Mouse (Mus musculus) kidney, adult 18-20 months (tissue): ENCODE data around the gene Zfp282.
"Not testable (repeated sequence)": the region's sequence is repeated elsewhere in the genome, so short reads cannot be mapped to it uniquely, and the experiment has no call there.

Experiments used
- DNase-seq: peaks from one replicate; pipeline ENCODE4 v3.0.0; 2021

The Zfp282 gene

DNA sequence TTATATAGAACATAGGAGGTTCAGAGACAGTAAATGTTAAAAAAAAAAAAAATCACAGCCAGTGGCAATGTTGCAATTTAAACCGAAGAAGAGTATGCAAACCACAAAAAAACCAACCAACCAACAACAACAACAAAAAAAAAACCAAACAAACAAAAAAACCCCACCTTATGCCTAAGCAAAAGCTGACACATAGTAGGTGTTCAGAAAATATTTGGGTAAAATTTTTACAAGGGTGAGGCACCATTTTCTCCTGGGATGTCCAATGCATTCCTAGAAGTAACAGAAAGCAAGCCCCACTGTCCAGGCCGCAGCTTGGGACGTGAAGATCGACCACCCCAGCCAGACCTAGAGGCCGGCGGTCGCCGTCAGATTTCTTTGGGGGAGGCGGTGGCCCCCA lies at the start of gene Zfp282:
Gene Zfp282 (plus strand): TSS at position 147 of the 400 bp plus-strand sequence.
- no peak for DNase-seq

DNA sequence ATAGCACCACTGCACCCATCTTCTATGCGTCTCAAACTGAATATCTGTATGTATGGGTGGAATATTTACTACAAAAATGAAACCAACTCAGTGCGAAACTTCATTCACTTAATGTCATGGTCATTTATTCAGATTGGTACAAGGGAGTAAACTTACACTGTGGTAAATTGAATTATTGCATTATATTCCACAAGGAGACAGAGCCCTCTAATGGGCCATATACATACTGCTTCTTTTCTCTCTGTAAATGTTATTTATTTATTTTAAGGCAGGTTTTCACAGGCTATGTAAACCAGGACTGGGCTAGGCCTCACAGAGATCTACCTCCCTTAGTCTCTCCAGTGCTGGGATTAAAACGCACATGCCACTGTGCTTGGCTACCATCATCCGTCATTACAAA lies 49.5 kb upstream of the Zfp282 start:
- DNase-seq, result no peak

DNA sequence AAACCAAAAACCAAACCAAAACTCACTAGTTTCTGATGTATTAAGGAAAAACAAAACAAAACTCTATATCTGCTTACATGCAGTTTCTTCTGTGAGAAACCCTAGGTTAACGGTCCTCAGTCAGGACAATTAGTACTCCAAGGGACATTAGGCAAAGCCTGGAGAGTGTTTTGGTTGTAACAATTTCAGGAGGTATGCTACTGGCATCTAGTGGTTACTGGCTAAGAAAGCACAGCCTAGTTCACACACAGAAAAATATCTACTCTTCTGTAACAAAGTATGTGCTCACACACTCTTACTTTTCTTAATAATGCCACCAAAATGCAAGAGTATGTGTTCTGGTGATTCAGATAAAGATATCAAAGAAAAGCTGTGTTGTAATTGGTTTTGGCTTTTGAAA lies 48.1 kb upstream of the Zfp282 start:
- no peak for DNase-seq

DNA sequence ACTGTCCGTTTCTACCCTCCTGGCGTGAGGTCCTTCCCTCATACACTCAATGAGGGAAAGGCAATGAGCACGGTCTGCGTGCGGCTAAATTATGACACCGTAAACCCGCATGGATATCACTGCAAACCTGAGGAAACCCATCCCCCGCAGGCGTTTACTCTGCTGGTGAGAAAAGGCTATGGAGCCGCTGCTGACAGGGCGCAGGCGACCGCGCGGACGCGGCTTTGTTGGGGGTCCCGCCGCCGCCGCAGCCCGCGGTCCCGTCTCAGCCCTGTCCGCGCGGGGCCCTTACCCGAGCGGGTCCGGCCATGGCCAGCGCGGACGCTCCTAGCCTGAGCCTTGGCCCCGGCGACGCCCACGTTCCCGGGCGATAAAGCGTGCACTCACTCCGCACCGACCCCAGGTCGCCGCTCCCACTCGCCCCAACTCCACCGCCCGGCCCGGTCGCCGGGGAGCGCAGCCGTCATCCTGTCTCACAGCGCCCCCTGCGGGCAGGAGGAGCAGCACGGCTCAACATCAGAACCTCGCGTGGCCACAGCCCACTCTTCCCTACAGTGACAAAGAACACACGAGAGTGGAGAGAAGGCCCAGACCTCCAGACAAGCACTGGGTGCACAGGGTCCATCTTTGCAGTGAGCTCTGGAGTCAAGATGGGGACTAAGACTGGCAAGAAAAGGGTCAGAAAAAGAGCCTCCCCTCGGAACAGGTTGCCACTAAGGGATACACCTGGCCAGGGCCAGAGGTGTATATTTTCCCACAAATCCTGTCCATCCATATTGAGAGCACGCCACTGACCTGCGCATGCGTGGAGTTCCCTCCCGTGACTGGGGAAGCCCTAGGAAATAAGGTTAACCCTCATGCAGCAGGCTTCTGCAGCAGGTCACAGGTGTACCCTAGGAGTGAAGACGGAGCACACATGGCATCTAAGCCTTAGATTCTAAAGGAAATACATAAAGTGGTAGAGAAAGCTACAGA lies 46.6 kb upstream of the Zfp282 start, which contains the start of gene Zfp786:
Gene Zfp786 (minus strand): TSS at position 764 of the 975 bp plus-strand sequence.
- peak; percentile 92 for DNase-seq

DNA sequence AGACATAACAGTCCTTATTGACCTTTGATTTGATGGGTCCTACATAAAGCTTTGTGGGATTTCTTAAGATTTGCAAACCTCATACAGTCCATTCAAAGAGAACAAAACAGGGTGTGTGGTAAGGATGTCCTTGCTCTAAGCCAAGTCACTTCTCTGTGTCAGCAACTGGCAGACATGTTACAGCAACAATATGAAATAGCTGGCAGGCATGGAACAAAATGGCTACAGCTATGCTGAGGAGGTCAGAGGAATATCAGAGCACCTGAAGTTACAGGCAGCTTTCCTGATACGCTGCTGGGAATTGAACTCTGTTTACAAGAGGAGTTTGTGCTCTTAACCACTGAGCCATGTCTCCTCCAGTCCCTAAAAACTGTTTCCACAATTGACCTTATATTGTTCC lies 44.8 kb upstream of the Zfp282 start:
- DNase-seq, result no peak

DNA sequence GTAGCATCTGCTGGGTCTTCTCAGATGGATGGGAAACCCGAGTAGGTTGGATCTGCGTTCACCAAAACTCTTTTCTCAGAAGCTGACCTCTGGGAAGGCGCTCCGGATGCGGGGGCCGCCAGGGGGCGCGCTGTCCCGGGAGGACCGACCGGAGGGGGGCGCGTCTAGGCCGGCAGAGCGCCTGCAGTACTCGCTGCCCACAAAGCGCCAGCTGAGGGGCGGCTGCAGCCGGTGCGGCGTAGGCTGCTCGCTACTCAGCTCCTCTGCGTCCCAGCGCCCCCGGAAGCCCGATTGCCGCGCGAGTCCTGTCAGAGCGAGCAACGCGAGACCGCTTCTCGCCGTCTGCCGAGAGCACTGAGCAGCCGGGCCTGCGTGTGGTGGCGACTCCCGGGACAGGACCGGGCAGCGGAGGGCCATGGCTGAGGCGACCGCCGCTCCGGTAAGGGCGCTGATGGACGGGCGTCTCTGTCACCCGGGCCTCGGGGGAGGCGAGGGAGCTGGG lies 41.5 kb upstream of the Zfp282 start, which contains the start of gene Zfp398:
Gene Zfp398 (plus strand): TSS at position 180 of the 502 bp plus-strand sequence.
- DNase-seq, result peak; percentile 96

DNA sequence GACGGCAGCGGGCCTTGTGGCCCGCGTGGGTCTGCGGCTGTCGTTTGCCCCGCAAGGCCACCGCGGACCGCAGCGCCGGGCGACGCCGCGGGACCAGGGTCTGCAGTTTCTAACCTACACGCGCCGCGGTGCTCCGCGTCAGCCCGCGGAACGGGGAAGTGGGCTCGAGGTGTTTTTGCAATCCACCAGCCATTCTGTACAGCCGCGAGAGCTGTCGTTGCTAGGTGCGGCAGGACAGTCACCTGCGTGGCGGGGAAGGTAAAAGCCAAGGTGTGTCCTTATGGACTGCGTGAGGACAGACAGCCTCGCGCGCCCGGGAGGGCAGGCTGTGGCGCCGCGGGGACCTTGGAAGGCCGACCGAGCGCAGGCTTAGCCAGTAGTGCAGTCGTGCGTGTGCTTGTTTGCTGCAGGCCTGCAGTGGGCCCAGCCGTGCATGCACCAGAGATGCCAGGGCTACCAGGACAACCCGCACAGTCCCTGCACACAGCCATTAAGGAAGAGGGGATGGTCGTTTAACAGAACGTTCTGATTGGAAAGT lies 41.0 kb upstream of the Zfp282 start:
- DNase-seq, result peak; percentile 75

DNA sequence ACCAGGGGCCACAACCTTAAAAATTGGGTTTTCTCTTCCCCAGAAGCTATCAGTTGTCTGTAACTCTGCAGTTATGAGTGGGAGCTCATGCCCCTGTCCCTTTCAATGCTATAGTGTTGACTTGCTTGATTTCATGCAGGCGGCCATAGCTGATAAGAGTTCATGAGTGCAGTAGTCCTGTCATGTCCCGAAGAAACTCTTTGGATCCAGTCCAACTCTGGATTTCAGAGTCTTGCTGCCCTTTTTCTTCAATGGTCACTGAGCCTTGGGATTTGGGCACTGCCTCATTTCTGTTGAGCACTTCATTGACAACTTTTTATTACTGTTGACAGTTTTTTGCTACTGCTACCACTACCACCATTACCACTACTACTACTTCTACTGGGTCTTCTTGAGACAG lies 39.4 kb upstream of the Zfp282 start:
- DNase-seq, result no peak

DNA sequence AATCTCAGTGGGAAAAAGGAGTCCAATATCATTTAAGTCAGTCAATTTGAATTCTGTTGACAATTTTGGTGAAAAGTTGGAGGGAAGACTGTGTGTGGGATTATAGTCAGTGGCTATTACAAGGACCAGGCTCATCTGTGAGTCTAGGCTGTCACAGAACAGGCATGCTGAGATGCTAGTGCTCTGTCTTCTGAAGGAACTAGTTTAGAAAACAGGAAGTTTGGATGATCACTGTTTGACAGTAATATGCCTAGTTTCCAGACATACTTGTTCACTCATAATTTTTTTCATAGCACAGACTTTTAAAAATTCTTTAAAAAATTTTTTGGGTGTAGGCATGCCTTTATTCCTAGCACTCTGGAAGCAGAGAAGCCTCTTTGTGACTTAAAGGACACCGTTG lies 35.9 kb upstream of the Zfp282 start:
- no peak for DNase-seq

DNA sequence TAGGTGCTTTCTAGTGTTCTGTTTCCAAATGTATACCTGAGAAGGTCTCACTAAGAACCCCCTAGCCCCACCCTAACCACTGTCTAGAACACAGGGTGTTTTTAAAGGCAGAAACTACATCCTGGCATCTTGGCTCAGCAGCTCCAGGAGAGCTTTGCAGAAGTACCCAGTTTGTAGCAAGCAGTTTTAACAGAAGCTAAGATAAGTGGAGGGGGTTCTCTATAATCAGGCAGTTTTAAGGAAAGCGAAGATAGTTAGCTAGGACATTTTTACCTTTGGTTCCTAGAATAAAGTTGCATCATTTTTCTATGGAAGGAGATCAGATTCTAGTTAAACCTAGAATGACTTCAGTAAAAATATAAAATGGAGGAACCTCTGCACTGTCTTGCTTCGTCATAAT lies 35.2 kb upstream of the Zfp282 start:
- no peak for DNase-seq

DNA sequence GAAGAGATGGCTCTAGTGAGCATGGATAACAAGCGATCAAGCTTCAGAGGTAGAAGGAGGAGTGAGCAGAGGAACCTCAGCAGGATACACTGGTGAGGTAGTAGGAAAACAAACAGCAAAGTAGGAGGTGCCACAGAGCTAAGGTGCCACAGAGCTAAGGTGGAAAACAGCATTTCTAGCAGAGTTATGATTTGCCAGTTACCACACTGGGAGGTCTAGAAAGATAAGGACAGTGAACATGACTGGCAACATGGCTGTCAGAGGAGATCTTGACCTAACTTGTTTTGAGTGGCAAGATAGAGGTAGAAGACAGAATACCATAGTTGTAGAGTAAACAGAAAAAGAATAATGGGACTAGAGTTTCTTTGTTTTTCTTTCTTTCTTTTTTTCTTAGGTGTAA lies 34.7 kb upstream of the Zfp282 start:
- no peak for DNase-seq

DNA sequence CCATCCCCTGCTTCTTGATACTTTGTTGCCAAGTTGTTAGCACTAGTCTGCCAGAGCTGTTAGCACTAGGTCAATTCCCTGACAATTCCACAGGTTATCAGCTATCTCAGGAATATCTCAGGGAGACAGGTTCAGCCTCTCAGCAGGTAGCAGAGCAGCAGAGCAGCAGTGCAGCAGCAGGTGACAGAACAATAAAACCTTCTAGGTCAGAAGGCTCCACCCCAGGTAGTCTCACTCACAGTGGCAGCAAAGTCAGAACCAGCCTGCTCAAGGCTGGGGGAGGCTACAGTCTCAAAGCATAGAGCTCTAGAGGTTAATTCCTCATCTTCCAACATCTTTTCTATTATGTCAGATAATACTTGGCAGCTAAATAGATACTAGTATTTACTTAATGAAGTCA lies 31.2 kb upstream of the Zfp282 start:
- no peak for DNase-seq

DNA sequence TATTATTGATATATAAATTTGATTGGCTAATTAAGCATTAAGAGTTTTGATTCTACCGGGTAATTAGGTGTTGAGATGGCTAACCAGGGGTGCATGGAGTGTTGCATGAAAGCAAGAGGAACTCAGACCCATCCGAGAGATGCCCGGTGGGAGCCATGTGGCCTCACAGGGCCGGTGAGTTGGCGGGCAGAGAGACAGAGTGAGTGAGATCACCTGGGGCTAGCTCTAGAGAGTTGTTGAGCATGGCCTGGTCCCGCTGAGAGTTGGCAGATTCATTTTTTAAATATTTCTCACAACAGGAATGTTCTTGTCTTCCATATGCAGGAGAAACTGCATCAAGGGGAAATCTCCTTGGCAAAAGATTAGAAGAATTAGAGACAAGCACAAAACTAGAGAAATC lies 19.8 kb upstream of the Zfp282 start:
- DNase-seq, result no peak

DNA sequence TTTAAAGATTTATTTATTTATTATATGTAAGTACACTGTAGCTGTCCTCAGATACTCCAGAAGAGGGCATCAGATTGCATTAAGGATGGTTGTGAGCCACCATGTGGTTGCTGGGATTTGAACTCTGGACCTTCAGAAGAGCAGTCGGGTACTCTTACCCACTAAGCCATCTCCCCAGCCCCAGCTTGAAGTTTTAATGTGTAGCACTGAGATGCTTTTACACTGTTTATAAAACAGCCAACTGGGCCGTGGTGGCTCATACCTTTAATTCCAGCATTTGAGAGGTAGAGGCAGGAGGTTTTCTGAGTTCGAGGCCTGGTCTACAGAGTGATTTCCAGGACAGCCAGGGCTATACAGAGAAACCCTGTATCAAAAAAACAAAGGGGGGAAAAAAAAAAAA lies 19.3 kb upstream of the Zfp282 start:
- not testable (repeated sequence) for DNase-seq

DNA sequence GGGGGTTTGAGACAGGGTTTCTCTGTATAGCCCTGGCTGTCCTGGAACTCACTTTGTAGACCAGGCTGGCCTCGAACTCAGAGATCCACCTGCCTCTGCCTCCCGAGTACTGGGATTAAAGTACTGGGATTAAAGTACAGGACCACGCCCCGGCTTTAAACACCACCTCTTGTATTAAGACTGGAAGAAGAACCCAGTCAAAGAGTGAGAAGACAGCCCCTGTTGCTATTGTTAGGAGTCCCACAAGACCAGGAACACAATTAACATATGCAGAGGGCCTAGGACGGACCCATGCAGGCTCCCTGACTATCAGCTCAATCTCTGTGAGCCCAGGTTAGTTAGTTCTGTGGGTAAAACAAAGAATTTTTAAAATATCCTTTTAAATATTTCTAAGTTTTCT lies 4.7 kb upstream of the Zfp282 start:
- no peak for DNase-seq

DNA sequence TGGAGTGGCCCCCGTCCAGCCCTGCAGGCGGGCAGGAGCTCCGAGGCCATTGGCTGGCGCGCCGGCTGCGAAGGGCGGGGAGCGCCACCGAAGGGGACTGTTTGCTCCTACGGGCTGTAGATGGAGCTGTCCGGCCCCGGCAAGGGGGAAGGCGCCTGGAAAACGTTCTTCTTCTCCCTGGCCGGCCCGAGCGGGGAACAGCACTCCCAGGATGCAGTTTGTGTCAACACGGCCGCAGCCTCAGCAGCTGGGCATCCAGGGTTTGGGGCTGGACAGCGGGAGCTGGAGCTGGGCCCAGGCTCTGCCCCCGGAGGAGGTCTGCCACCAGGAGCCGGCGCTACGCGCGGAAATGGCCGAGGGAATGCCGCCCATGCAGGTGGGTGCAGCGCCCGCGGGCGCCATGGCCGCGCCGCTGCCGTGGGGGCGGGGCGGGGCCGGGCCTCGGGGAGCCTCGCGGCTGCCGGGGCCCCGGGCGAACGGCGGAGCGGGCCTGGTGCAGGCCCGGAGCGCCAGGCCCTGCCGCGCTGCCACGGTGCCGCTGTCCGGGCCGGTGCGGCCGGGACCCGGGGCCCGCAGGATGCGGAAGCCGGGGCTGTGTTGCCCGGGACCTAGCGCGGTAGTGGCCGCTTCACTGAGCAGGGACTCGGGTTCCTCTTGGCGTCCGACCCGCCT lies 593 bp downstream of the Zfp282 start:
- DNase-seq, result peak; percentile 94

DNA sequence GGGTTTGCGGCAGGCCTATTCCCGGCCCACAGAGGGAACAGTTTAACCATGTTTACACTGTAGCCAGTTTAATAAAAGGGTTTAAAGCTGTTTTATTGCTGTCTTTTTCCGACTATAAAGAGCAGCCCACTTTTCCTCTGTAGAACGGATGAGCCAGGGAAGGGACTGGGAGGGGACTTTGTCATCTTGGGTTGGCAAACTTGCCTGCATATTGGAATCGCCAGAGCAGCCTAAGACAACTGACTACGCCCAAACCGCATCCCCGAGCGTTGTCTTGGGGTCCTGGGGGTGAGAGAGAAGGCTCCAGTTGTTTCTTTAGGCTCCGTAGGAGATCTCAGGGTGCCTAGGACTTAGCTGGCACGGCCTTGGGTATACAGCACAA lies 1.1 kb downstream of the Zfp282 start:
- DNase-seq, result no peak

DNA sequence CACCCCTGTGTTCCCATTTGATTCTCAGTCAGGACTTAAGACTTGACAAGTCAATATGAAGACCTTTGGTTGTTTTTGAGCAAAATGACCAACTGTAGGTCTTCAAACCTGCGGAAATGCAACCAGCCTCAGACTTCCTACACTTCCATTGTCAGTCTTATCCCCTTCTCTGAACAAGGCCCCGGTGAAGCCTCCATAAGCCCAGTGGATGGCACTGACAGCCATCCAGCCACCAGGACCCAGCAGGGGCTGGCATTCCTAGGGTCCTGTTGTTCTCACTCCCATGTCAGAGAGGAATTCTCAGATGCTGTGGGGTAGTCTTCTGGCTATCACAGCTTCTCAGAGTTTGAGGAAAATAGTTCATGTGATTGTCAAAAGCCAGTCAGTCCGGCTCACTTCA lies 1.6 kb downstream of the Zfp282 start:
- no peak for DNase-seq

DNA sequence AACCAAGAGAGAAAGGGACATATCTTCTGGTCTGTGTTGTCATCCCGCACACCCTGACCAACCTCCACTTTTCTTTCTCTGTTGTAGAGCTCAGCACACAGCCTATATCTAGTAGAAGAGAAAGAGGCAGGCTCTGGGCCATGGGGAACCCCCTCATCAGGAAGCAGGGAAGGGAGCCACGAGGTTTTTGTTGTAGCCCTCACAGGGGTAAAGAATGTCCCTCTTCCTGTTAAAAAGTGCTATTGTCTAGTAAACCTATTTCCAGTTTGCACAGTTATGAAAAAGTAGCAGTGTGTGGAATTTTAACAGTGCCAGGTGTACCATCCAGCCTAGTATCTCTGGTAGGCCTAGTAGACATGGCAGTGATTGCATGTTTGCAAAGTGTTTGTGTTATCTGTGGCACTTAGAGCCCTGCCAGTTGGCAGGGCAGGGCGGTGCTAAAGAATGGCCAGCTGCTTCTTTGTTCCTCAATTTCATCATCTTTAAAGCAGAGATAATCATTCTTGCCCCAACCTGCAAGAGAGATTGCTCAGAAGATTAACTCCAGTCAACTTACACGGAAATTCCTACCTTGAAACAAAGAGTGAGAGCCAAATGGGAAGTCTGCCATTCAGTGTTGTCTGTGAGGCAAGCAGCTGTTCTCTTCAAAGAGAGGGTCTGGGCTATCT lies 2.2 kb downstream of the Zfp282 start:
- no peak for DNase-seq

DNA sequence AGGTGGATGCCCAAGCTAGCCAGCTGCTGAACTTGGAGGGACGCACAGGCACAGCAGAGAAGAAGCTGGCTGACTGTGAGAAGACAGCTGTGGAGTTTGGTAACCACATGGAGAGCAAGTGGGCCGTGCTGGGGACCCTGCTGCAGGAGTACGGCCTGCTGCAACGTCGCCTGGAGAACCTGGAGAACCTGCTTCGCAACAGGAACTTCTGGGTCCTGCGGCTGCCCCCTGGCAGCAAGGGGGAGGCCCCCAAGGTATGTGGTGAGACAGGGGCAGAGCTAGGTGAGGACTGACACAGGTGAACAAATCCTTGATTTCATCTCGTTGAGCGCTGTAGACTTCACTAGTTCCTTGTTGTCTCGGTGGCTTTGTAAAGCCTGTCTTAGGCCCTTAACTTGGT lies 3.2 kb downstream of the Zfp282 start:
- no peak for DNase-seq

DNA sequence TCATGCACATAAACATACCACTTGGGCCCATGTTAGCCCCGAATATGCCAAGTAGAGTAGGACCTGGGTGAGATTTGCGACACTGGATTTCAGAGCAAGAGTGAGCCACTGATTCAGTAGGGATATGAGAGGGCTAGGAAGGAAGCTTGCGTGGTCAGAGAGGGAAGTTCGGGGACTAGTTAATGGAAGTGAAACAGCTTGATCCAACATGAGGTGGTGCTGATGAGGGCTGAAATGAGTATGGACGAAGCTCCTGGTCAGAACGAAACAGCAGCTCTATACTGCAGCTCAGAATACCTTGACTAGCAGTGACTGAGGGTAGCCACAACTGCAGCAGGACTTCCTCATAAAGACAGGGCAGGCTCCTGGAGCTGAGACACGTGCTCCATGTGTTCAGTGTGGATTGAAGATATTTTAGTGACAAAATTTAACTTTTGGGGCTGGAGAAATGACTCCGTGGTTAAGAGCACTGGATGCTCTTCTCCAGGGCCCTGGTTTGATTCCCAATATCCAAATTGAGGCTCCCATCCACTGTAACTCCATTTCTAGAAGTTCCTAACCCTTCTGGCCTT lies 11.9 kb downstream of the Zfp282 start:
- DNase-seq, result no peak

DNA sequence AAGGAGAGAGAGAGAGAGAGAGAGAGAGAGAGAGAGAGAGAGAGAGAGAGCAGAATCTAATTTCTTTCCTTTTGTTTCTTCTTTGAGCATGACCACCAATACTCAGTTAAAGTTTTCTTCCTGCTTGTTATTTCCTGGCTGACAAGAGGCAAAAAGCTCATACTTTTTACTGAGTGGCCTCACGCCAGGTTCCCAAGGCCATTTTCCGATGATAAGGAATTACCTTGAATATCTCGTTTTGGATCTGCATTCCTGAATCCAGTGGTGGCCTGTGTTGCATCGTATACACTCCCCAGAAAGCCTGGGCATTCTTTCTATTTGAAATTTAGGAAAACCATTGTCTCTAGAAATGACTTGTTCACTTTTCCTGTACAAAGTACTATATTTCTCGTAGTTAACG lies 22.4 kb downstream of the Zfp282 start:
- DNase-seq, result no peak

DNA sequence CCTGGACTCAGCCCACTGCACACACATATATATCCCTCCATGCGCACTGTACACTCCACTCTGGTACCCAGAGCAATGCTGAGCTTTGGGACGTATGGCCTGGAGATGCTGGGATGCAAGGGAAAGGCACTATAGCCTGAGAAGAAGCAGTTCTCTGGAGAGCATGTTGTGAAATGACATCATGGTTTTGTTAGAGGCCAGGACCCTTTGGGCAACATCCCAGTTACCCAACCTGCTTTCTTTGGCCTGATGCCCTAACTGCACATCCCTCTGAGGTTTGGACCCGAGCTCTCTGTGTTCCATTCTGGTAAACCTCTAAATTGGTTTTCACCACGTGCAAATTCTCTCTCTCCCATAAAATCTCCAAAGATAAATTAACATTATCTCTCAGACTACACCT lies 26.6 kb downstream of the Zfp282 start:
- DNase-seq, result no peak
